Mouse (Mus musculus) cortical plate, adult 2 months (tissue): ENCODE results near the gene Kank3. TPM values are rescaled to one million over a fixed set of nuclear protein-coding genes. Genes with fewer than 3 reads are reported as not detected.
A peak's percentile ranks its signal among the peaks of the same experiment; 100 is the strongest.

Experiments
- H3K27ac ChIP-seq: fragments of 200-500 bp; 2 replicates; pipeline ENCODE4 v1.5.1; 2012; ENCODE audit warnings: low read length, control low read depth, inconsistent platforms; ENCODE audit not compliant: insufficient read depth
- H3K4me1 ChIP-seq: fragments of 200-500 bp; 2 replicates; pipeline ENCODE4 v1.6.1; 2011; ENCODE audit warnings: low read length; ENCODE audit not compliant: control insufficient read depth, insufficient read depth
- H3K4me3 ChIP-seq: fragments of 200-500 bp; 2 replicates; pipeline ENCODE4 v1.5.1; 2011; ENCODE audit warnings: mild to moderate bottlenecking, low read length, control low read depth; ENCODE audit not compliant: insufficient read depth
- CTCF ChIP-seq: fragments of 200-500 bp; IDR thresholded peaks from 2 replicates; pipeline ENCODE4 v1.5.1; 2011; ENCODE audit warnings: mild to moderate bottlenecking, control low read depth, low read length; ENCODE audit not compliant: insufficient read depth; ENCODE audit errors: extremely low read depth
- POLR2A ChIP-seq: fragments of 200-500 bp; IDR thresholded peaks from 2 replicates; pipeline ENCODE4 v1.6.1; 2011; ENCODE audit warnings: mild to moderate bottlenecking, low read length, control low read depth; ENCODE audit not compliant: insufficient read depth; ENCODE audit errors: extremely low read depth
- polyA plus RNA-seq: library from polyadenylated mRNA; depleted of rRNA; stranded (reverse); fragments of >200 nt; gene quantifications from 2 replicates; pipeline ENCODE4 v1.2.3, GENCODE M21; 2012; rRNA removed

Gene Kank3
- polyA plus RNA-seq, 1 experiment: 59.0 TPM

GRCm38 (mm10) chr17:33842966-33843795, 32.9 kb downstream of the Kank3 start, which contains the start of gene Cd320:
Cd320 (plus strand) TSS chr17:33843091.
- Histone ChIP-seq H3K27ac (no peak within 1 kb of the TSS), H3K4me1 (peaks cover 5% of the 10 kb centered on the region; the same call in 1 of the 2 replicates), H3K4me3 (peak within 1 kb of the TSS; percentile 91)
- TF ChIP-seq CTCF (no peak), POLR2A (peak; percentile 77; the same call in 1 of the 2 replicates)

- Histone ChIP-seq H3K27ac (no peak overlapping the region), H3K4me3 (no peak overlapping the region), H3K4me1 (peaks cover 5% of the 10 kb centered on the region; the same call in 1 of the 2 replicates)
- TF ChIP-seq CTCF: no peak
- no peak for TF ChIP-seq POLR2A
These were observed 33.9 kb downstream of the Kank3 start for GRCm38 (mm10) chr17:33844196-33844595.

- no peak for TF ChIP-seq POLR2A
- no peak for TF ChIP-seq CTCF
- Histone ChIP-seq H3K4me1 (peaks cover 5% of the 10 kb centered on the region; the same call in 1 of the 2 replicates), H3K4me3 (no peak overlapping the region)
These were observed 37.8 kb downstream of the Kank3 start for GRCm38 (mm10) chr17:33848139-33848538.

GRCm38 (mm10) chr17:33851331-33851730, 41.0 kb downstream of the Kank3 start:
- H3K27ac ChIP-seq: no peak overlapping the region
- TF ChIP-seq POLR2A (no peak), CTCF (no peak)
- no peaks in the 10 kb centered on the region for H3K4me1 ChIP-seq
- no peak overlapping the region for H3K4me3 ChIP-seq

More at GRCm38 (mm10) chr17:33848139-33848538, 37.8 kb downstream of the Kank3 start:
- H3K27ac ChIP-seq: no peak overlapping the region

GRCm38 (mm10) chr17:33857816-33858215, 47.5 kb downstream of the Kank3 start:
- no peaks in the 10 kb centered on the region for H3K4me1 ChIP-seq
- TF ChIP-seq POLR2A (no peak), CTCF (no peak)
- H3K4me3 ChIP-seq: no peak overlapping the region
- H3K27ac ChIP-seq: no peak overlapping the region

GRCm38 (mm10) chr17:33865330-33866030, 55.2 kb downstream of the Kank3 start:
- H3K4me1 ChIP-seq: peaks cover 3% of the 10 kb centered on the region; the same call in 1 of the 2 replicates
- no peak overlapping the region for H3K4me3 ChIP-seq
- H3K27ac ChIP-seq: no peak overlapping the region
- TF ChIP-seq POLR2A (no peak), CTCF (peak; percentile 72)

Other genes starting within 250 kb of the Kank3 start
- 77.4 and 79.6 TPM in 2 replicates for gene Zfp414, start 181.4 kb upstream of the Kank3 start, polyA plus RNA-seq
- 0.42 TPM in 1 of 2 replicates, not detected in the other for gene Pram1, start 172.5 kb upstream of the Kank3 start, polyA plus RNA-seq
- 146 and 158 TPM in 2 replicates for gene Hnrnpm, start 123.7 kb upstream of the Kank3 start, polyA plus RNA-seq
- gene March2, start 91.8 kb upstream of the Kank3 start, polyA plus RNA-seq: 127 and 137 TPM in 2 replicates
- gene Rab11b, start 50.0 kb upstream of the Kank3 start, polyA plus RNA-seq: 470 and 487 TPM in 2 replicates
- 2.4 and 2.9 TPM in 2 replicates for gene Angptl4, start 28.7 kb upstream of the Kank3 start, polyA plus RNA-seq
- gene Rps28, start 14.0 kb downstream of the Kank3 start, polyA plus RNA-seq: 587 and 641 TPM in 2 replicates
- gene Ndufa7, start 14.1 kb downstream of the Kank3 start, polyA plus RNA-seq: 304 and 328 TPM in 2 replicates
- 30.0 and 33.0 TPM in 2 replicates for gene Cd320, start 32.6 kb downstream of the Kank3 start, polyA plus RNA-seq
- gene Gm7029, start 63.3 kb downstream of the Kank3 start, polyA plus RNA-seq: not detected in 2 replicates
- gene Kifc1, start 80.1 kb downstream of the Kank3 start, polyA plus RNA-seq: 2.0 and 2.3 TPM in 2 replicates
- 1.7 TPM in 2 replicates for gene Platr17, start 94.6 kb downstream of the Kank3 start, polyA plus RNA-seq
- 27.2 and 27.4 TPM in 2 replicates for gene Daxx, start 98.9 kb downstream of the Kank3 start, polyA plus RNA-seq
- 22.1 and 22.3 TPM in 2 replicates for gene Tapbp, start 105.4 kb downstream of the Kank3 start, polyA plus RNA-seq
- 31.9 and 33.5 TPM in 2 replicates for gene Zbtb22, start 105.4 kb downstream of the Kank3 start, polyA plus RNA-seq
- gene Rgl2, start 119.0 kb downstream of the Kank3 start, polyA plus RNA-seq: 164 and 177 TPM in 2 replicates
- 113 and 116 TPM in 2 replicates for gene Pfdn6, start 129.8 kb downstream of the Kank3 start, polyA plus RNA-seq
- 13.5 TPM in 2 replicates for gene Wdr46, start 130.1 kb downstream of the Kank3 start, polyA plus RNA-seq
- gene B3galt4, start 141.0 kb downstream of the Kank3 start, polyA plus RNA-seq: 7.0 and 7.8 TPM in 2 replicates
- 79.3 and 82.2 TPM in 2 replicates for gene Vps52, start 145.3 kb downstream of the Kank3 start, polyA plus RNA-seq
- 410 and 435 TPM in 2 replicates for gene Rps18, start 145.5 kb downstream of the Kank3 start, polyA plus RNA-seq
- gene H2-K1, start 189.8 kb downstream of the Kank3 start, polyA plus RNA-seq: 72.2 and 79.0 TPM in 2 replicates
- 73.1 and 73.2 TPM in 2 replicates for gene Ring1, start 214.2 kb downstream of the Kank3 start, polyA plus RNA-seq
- 59.6 and 61.7 TPM in 2 replicates for gene H2-Ke6, start 217.5 kb downstream of the Kank3 start, polyA plus RNA-seq
- gene Slc39a7, start 221.2 kb downstream of the Kank3 start, polyA plus RNA-seq: 92.7 and 103 TPM in 2 replicates
- 78.5 and 81.5 TPM in 2 replicates for gene Rxrb, start 221.3 kb downstream of the Kank3 start, polyA plus RNA-seq
- gene Col11a2, start 228.9 kb downstream of the Kank3 start, polyA plus RNA-seq: 9.3 and 12.1 TPM in 2 replicates